8 mouse cellular contexts compared by ENCODE assay signal in genomic region chr1:33756258-33757032, GRCm38 (mm10). TPM values are rescaled to one million over a fixed set of nuclear protein-coding genes. Genes with fewer than 3 reads are reported as not detected.
DNase-seq lines count a peak whose midpoint lies in the region; ATAC-seq lines count a peak whose summit lies in the region.

No protein-coding gene starts in this region.

- 0 out of 2 replicates have a peak, but pooled peaks cover 2% of the 10 kb centered on the region for H3K36me3 ChIP-seq in neural tube, embryonic 11.5 days (ENCODE audit: control insufficient read depth, insufficient read depth, low read length)
- peaks cover 7% of the 10 kb centered on the region; the same call in 1 of the 2 replicates for H3K36me3 ChIP-seq in hindbrain, embryonic 16.5 days (ENCODE audit: control insufficient read depth, insufficient read depth, low read length)
- no peaks in the 10 kb centered on the region for H3K36me3 ChIP-seq in midbrain, embryonic 15.5 days (replicated peaks)

- peaks cover 4% of the 10 kb centered on the region; the same call in 1 of the 2 replicates for H3K4me1 ChIP-seq in neural tube, embryonic 11.5 days (ENCODE audit: control insufficient read depth, insufficient read depth, low read length)
- peaks cover 6% of the 10 kb centered on the region for H3K4me1 ChIP-seq in hindbrain, embryonic 16.5 days (ENCODE audit: control insufficient read depth, insufficient read depth, low read depth, low read length)
- peaks cover 9% of the 10 kb centered on the region for H3K4me1 ChIP-seq in midbrain, embryonic 15.5 days

- intact Hi-C loops in left cerebral cortex, postnatal 14 days (cut with DNase I), result no loop called here

- ATAC-seq in neural tube, embryonic 11.5 days (ENCODE audit: insufficient read depth, low FRiP score, low TSS enrichment), result no peak
- no peak for ATAC-seq in hindbrain, embryonic 16.5 days
- peak; percentile 2; the same call in 1 of the 2 replicates for ATAC-seq in midbrain, embryonic 15.5 days (replicated peaks)
- ATAC-seq in CD4-positive, CD25-positive, alpha-beta regulatory T cell, adult 4 months, result no peak

- no peak overlapping the region for H3K27ac ChIP-seq in neural tube, embryonic 11.5 days (ENCODE audit: low read depth, low read length)
- H3K27ac ChIP-seq in hindbrain, embryonic 16.5 days (ENCODE audit: low read depth, low read length), result no peak overlapping the region
- no peak overlapping the region for H3K27ac ChIP-seq in midbrain, embryonic 15.5 days

- H3K9me3 ChIP-seq in neural tube, embryonic 11.5 days (ENCODE audit: control insufficient read depth, low read length), result no peaks in the 10 kb centered on the region
- H3K9me3 ChIP-seq in hindbrain, embryonic 16.5 days (ENCODE audit: control insufficient read depth, low read length), result no peaks in the 10 kb centered on the region
- H3K9me3 ChIP-seq in midbrain, embryonic 15.5 days, result no peaks in the 10 kb centered on the region

- 36% methylated on average over 18 of the region's 18 CpGs for WGBS in neural tube, embryonic 11.5 days
- WGBS in hindbrain, embryonic 16.5 days, result 38% methylated on average over 18 of the region's 18 CpGs
- WGBS in midbrain, embryonic 15.5 days, result 37% methylated on average over 18 of the region's 18 CpGs

- H3K4me2 ChIP-seq in neural tube, embryonic 11.5 days (ENCODE audit: low read depth), result peak overlapping the region; percentile 98
- peak overlapping the region; percentile 97 for H3K4me2 ChIP-seq in hindbrain, embryonic 16.5 days (ENCODE audit: low read length)
- H3K4me2 ChIP-seq in midbrain, embryonic 15.5 days, result peak overlapping the region; percentile 94

- H3K4me3 ChIP-seq in neural tube, embryonic 11.5 days (ENCODE audit: low read depth, low read length), result peak overlapping the region; percentile 58
- peak overlapping the region; percentile 81 for H3K4me3 ChIP-seq in hindbrain, embryonic 16.5 days (ENCODE audit: low read length)
- peak overlapping the region; percentile 70 for H3K4me3 ChIP-seq in midbrain, embryonic 15.5 days

- H3K27me3 ChIP-seq in neural tube, embryonic 11.5 days (ENCODE audit: control insufficient read depth, insufficient read depth, low read length), result no peaks in the 10 kb centered on the region
- H3K27me3 ChIP-seq in hindbrain, embryonic 16.5 days (replicated peaks; ENCODE audit: control insufficient read depth, insufficient read depth, low read length), result no peaks in the 10 kb centered on the region
- no peaks in the 10 kb centered on the region for H3K27me3 ChIP-seq in midbrain, embryonic 15.5 days (replicated peaks)

- DNase-seq in neural tube, embryonic 11.5 days (ENCODE audit: low spot score), result no peak
- DNase-seq in neural tube, embryonic 10.5 days (ENCODE audit: extremely low spot score, low spot score), result no peak
- DNase-seq in embryo, embryonic 11 days, result peak; percentile 26
- no peak for DNase-seq in left cerebral cortex, postnatal 14 days (ENCODE audit: low spot score in 2 of 2)
- DNase-seq in layer of hippocampus, adult 18-20 months (ENCODE audit: low spot score in 2 of 2), result no peak

- H3K9ac ChIP-seq in neural tube, embryonic 11.5 days (ENCODE audit: low read length), result peak overlapping the region; percentile 81; the same call in 1 of the 2 replicates
- no peak overlapping the region for H3K9ac ChIP-seq in hindbrain, embryonic 16.5 days (ENCODE audit: low read depth, low read length)
- H3K9ac ChIP-seq in midbrain, embryonic 15.5 days, result no peak overlapping the region

RNA-seq across cellular contexts. Expression of gene Bag2, which starts 1.1 kb away (rescaled TPM):
- polyA plus RNA-seq in neural tube, embryonic 11.5 days (2014; fragmentation: Nextera tagmentation; extraction: Ambion mirVana), result 28.5 and 29.5 TPM in 2 replicates
- polyA plus RNA-seq in hindbrain, embryonic 16.5 days (2015; fragmentation: Nextera tagmentation; extraction: Ambion mirVana), result 26.8 and 28.8 TPM in 2 replicates
- 22.2 and 23.6 TPM in 2 replicates for polyA plus RNA-seq in midbrain, embryonic 15.5 days (2015; fragmentation: Nextera tagmentation; extraction: Ambion mirVana)
- polyA plus RNA-seq in CD4-positive, CD25-positive, alpha-beta regulatory T cell, adult 4 months (2017; shearing (Covaris generic)), result 1 to 10 TPM in 1 of 2 experiments, under 1 TPM in 1; 0.91 to 2.3 TPM
- total RNA-seq in left cerebral cortex, postnatal 14 days (2021), result 10 to 100 TPM; 16.5 to 17.2 TPM
- total RNA-seq in layer of hippocampus, adult 18-20 months (2021), result 10 to 100 TPM in 1 of 2 experiments, 1 to 10 TPM in 1; 9.5 to 10.7 TPM

RNA-seq across cellular contexts. Expression of gene Rab23, which starts 36.8 kb away (rescaled TPM):
- 26.2 and 27.5 TPM in 2 replicates for polyA plus RNA-seq in neural tube, embryonic 11.5 days (2014; fragmentation: Nextera tagmentation; extraction: Ambion mirVana)
- polyA plus RNA-seq in hindbrain, embryonic 16.5 days (2015; fragmentation: Nextera tagmentation; extraction: Ambion mirVana), result 29.2 and 30.0 TPM in 2 replicates
- 31.3 and 34.8 TPM in 2 replicates for polyA plus RNA-seq in midbrain, embryonic 15.5 days (2015; fragmentation: Nextera tagmentation; extraction: Ambion mirVana)
- 1 to 10 TPM; 8.0 to 9.7 TPM for polyA plus RNA-seq in CD4-positive, CD25-positive, alpha-beta regulatory T cell, adult 4 months (2017; shearing (Covaris generic))
- 10 to 100 TPM; 26.7 to 30.6 TPM for total RNA-seq in left cerebral cortex, postnatal 14 days (2021)
- total RNA-seq in layer of hippocampus, adult 18-20 months (2021), result 10 to 100 TPM; 29.6 to 31.3 TPM

RNA-seq across cellular contexts. Expression of gene Zfp451, which starts 58.0 kb away (rescaled TPM):
- polyA plus RNA-seq in neural tube, embryonic 11.5 days (2014; fragmentation: Nextera tagmentation; extraction: Ambion mirVana), result 47.5 and 50.1 TPM in 2 replicates
- 30.3 and 37.5 TPM in 2 replicates for polyA plus RNA-seq in hindbrain, embryonic 16.5 days (2015; fragmentation: Nextera tagmentation; extraction: Ambion mirVana)
- polyA plus RNA-seq in midbrain, embryonic 15.5 days (2015; fragmentation: Nextera tagmentation; extraction: Ambion mirVana), result 43.6 and 48.8 TPM in 2 replicates
- polyA plus RNA-seq in CD4-positive, CD25-positive, alpha-beta regulatory T cell, adult 4 months (2017; shearing (Covaris generic)), result 10 to 100 TPM; 10.9 to 12.1 TPM
- total RNA-seq in left cerebral cortex, postnatal 14 days (2021), result 10 to 100 TPM; 56.6 to 57.5 TPM
- total RNA-seq in layer of hippocampus, adult 18-20 months (2021), result 10 to 100 TPM; 47.2 to 55.0 TPM
